ENCODE assay signal across 10 mouse cellular contexts in the genomic region with DNA sequence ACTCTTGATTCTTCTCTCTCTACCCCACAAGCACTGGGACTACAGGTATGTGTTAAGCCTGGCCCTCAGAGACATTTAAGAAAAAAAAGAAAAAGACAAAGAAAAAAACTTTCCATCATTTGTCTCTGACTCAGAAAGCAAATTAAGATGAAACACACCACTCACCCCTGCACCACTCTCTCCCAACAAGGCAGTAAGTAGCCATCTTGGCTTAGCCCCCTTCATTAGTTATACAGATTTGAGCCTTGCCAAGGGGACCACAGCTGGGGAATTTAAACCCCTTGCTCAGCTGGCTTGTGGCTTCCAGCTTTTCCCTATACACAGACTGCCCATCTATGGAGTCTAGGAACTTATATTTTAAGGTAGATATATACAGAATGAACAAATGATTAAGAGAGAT. TPM values are rescaled to one million over a fixed set of nuclear protein-coding genes. Genes with fewer than 3 reads are reported as not detected.
DNase-seq lines count a peak whose midpoint lies in the region; ATAC-seq lines count a peak whose summit lies in the region.
"Had no signal": no experiment of that assay in that cellular context is flagged by ENCODE, and none has a peak within 500 bp of the region (broad histone marks: within the 10 kb centered on the region; RNA-seq: fewer than 3 reads in every experiment).

No protein-coding gene starts in this region.

- H3K4me2 ChIP-seq in forebrain, embryonic 13.5 days = peak overlapping the region; percentile 98
- peak overlapping the region; percentile 88; the same call in 1 of the 2 replicates for H3K4me2 ChIP-seq in limb, embryonic 15.5 days

- no peak overlapping the region for H3K27ac ChIP-seq in forebrain, embryonic 13.5 days
- H3K27ac ChIP-seq in limb, embryonic 15.5 days = no peak overlapping the region

- no peaks in the 10 kb centered on the region for H3K36me3 ChIP-seq in forebrain, embryonic 13.5 days (ENCODE audit: poor library complexity, severe bottlenecking)
- H3K36me3 ChIP-seq in limb, embryonic 15.5 days = no peaks in the 10 kb centered on the region

- H3K4me1 ChIP-seq in forebrain, embryonic 13.5 days = peaks cover 7% of the 10 kb centered on the region; the same call in 1 of the 2 replicates
- peaks cover 12% of the 10 kb centered on the region for H3K4me1 ChIP-seq in limb, embryonic 15.5 days

- peak; percentile 24 for ATAC-seq in CD4-positive, CD25-positive, alpha-beta regulatory T cell, adult 4 months
- ATAC-seq in forebrain, embryonic 13.5 days = peak; percentile 25; the same call in 1 of the 2 replicates
- ATAC-seq in limb, embryonic 15.5 days (ENCODE audit: insufficient number of reproducible peaks, low FRiP score, low TSS enrichment, low read depth) = no peak

- no peak overlapping the region for H3K4me3 ChIP-seq in forebrain, embryonic 13.5 days
- peak overlapping the region; percentile 16; the same call in 1 of the 2 replicates for H3K4me3 ChIP-seq in limb, embryonic 15.5 days

- DNase-seq in 3T3-L1 (ENCODE audit: low read depth, low spot score) = peak; percentile 55
- no peak for DNase-seq in adrenal gland, postnatal 36 days
- DNase-seq in urinary bladder, adult 2 months (ENCODE audit: low spot score) = no peak
- no peak for DNase-seq in cerebellum, adult 18-20 months
- DNase-seq: kidney, postnatal 25 days; thymus, postnatal 36 days had no signal

- no peaks in the 10 kb centered on the region for H3K9me3 ChIP-seq in forebrain, embryonic 13.5 days (replicated peaks)
- H3K9me3 ChIP-seq in limb, embryonic 15.5 days = no peaks in the 10 kb centered on the region

- no peaks in the 10 kb centered on the region for H3K27me3 ChIP-seq in forebrain, embryonic 13.5 days
- peaks cover 13% of the 10 kb centered on the region for H3K27me3 ChIP-seq in limb, embryonic 15.5 days

- H3K9ac ChIP-seq in forebrain, embryonic 13.5 days = no peak overlapping the region
- H3K9ac ChIP-seq in limb, embryonic 15.5 days = no peak overlapping the region

RNA-seq across cellular contexts. Expression of gene Bcat1, which starts 1.5 kb away (rescaled TPM):
- polyA plus RNA-seq in CD4-positive, CD25-positive, alpha-beta regulatory T cell, adult 4 months (2017; shearing (Covaris generic)) = 10 to 100 TPM in 1 of 2 experiments, 1 to 10 TPM in 1; 9.3 to 10.4 TPM
- 101 and 102 TPM in 2 replicates for polyA plus RNA-seq in forebrain, embryonic 13.5 days (2015; fragmentation: Nextera tagmentation; extraction: Ambion mirVana)
- 31.2 and 34.9 TPM in 2 replicates for polyA plus RNA-seq in limb, embryonic 15.5 days (2015; fragmentation: Nextera tagmentation; extraction: Ambion mirVana)
- total RNA-seq in adrenal gland, postnatal 36 days (2021) = 10 to 100 TPM; 14.2 to 23.4 TPM
- polyA plus RNA-seq in urinary bladder, adult 2 months (2012; rRNA removed) = 1.3 and 2.3 TPM in 2 replicates
- polyA plus RNA-seq: liver, adult 2 months had no signal

RNA-seq across cellular contexts. Expression of gene Lrmp, which starts 41.0 kb away (rescaled TPM):
- polyA plus RNA-seq in CD4-positive, CD25-positive, alpha-beta regulatory T cell, adult 4 months (2017; shearing (Covaris generic)) = 100 to 1,000 TPM; 157 to 238 TPM
- 0.39 and 0.92 TPM in 2 replicates for polyA plus RNA-seq in forebrain, embryonic 13.5 days (2015; fragmentation: Nextera tagmentation; extraction: Ambion mirVana)
- polyA plus RNA-seq in limb, embryonic 15.5 days (2015; fragmentation: Nextera tagmentation; extraction: Ambion mirVana) = 6.7 TPM in 2 replicates
- 1 to 10 TPM; 1.9 to 2.2 TPM for total RNA-seq in adrenal gland, postnatal 36 days (2021)
- polyA plus RNA-seq in urinary bladder, adult 2 months (2012; rRNA removed) = 5.9 and 7.9 TPM in 2 replicates

Comparison
In these comparisons a context has a peak if more than half of its experiments do, and no peak if none do; other contexts are left out.
1. RNA of gene Lrmp, which starts 41.0 kb away (polyA plus RNA-seq): 157 to 238 TPM in CD4-positive, CD25-positive, alpha-beta regulatory T cell, adult 4 months; 5.9 to 7.9 TPM in urinary bladder, adult 2 months, 6.7 TPM in limb, embryonic 15.5 days and 0.39 to 0.92 TPM in forebrain, embryonic 13.5 days; every median in the first group is over 10 times any median in the second.